Mouse (Mus musculus) forebrain, embryonic 11.5 days (tissue): ENCODE results near the gene Camk2g. TPM values are rescaled to one million over a fixed set of nuclear protein-coding genes. Genes with fewer than 3 reads are reported as not detected.

Source experiments
- ATAC-seq: fragments of 200-750 bp; cut with Nextera tagmentation; replicated peaks from 2 replicates; pipeline ENCODE4 v1.8.0; 2017; ENCODE audit warnings: moderate TSS enrichment; ENCODE audit not compliant: low FRiP score
- DNase-seq: peaks from one replicate; pipeline ENCODE4 v3.0.0-alpha.2; 2017; ENCODE audit warnings: low spot score
- H3K27ac ChIP-seq: fragments of 300-500 bp; sonication (generic); 2 replicates; pipeline ENCODE4 v1.5.1; 2014; ENCODE audit warnings: low read depth, low read length
- H3K27me3 ChIP-seq: fragments of 300-500 bp; sonication (generic); 2 replicates; pipeline ENCODE4 v1.6.1; 2014; ENCODE audit warnings: mild to moderate bottlenecking, low read length, mixed read lengths; ENCODE audit not compliant: control insufficient read depth, insufficient read depth
- H3K36me3 ChIP-seq: fragments of 300-500 bp; sonication (generic); 2 replicates; pipeline ENCODE4 v1.6.1; 2014; ENCODE audit warnings: mild to moderate bottlenecking, low read length, moderate library complexity, mixed read lengths; ENCODE audit not compliant: control insufficient read depth, insufficient read depth
- H3K4me1 ChIP-seq: fragments of 300-500 bp; sonication (generic); replicated peaks from 2 replicates; pipeline ENCODE4 v1.6.1; 2014; ENCODE audit warnings: low read length, mixed read lengths; ENCODE audit not compliant: control insufficient read depth, insufficient read depth
- H3K4me2 ChIP-seq: fragments of 300-500 bp; sonication (generic); 2 replicates; pipeline ENCODE4 v1.6.1; 2014; ENCODE audit warnings: low read depth, mild to moderate bottlenecking, low read length, moderate library complexity, mixed read lengths; ENCODE audit not compliant: severe bottlenecking
- H3K4me3 ChIP-seq: fragments of 300-500 bp; sonication (generic); 2 replicates; pipeline ENCODE4 v1.5.1; 2014; ENCODE audit warnings: low read depth, low read length
- H3K9ac ChIP-seq: fragments of 300-500 bp; sonication (generic); 2 replicates; pipeline ENCODE4 v1.6.1; 2014; ENCODE audit warnings: low read length
- H3K9me3 ChIP-seq: fragments of 300-500 bp; sonication (generic); 2 replicates; pipeline ENCODE4 v1.6.1; 2016; ENCODE audit warnings: low read length, mixed read lengths; ENCODE audit not compliant: control insufficient read depth
- WGBS: fragments of 180-500 bp; shearing (Covaris S2); extraction: QIAGEN DNeasy Blood & Tissue Kit; methylation state at CpG from one replicate; pipeline ENCODE4 v1.1.7; 2014; 5-methylcytosine and 5-hydroxymethylcytosine counted together
- polyA plus RNA-seq: library from polyadenylated mRNA; unstranded; fragments of >200 nt; fragmentation: Nextera tagmentation; extraction: Ambion mirVana; gene quantifications from 2 replicates; pipeline ENCODE4 v1.2.1, GENCODE M21; 2014

The Camk2g gene
- polyA plus RNA-seq, 1 experiment from 2014 or later = 46.8 TPM

GRCm38 (mm10) chr14:20786020-20786419 lies 7.9 kb downstream of the Camk2g start:
- H3K36me3 ChIP-seq = no peaks in the 10 kb centered on the region; the same call in 1 of the 2 replicates
- no peaks in the 10 kb centered on the region for H3K27me3 ChIP-seq
- no peak overlapping the region for H3K9ac ChIP-seq
- H3K27ac ChIP-seq = no peak overlapping the region
- DNase-seq = no peak
- H3K4me1 ChIP-seq = no peaks in the 10 kb centered on the region
- H3K4me2 ChIP-seq = no peak overlapping the region
- H3K4me3 ChIP-seq = no peak overlapping the region
- no peak for ATAC-seq
- no peaks in the 10 kb centered on the region for H3K9me3 ChIP-seq
- 91% methylated on average over 5 of the region's 5 CpGs for WGBS

GRCm38 (mm10) chr14:20785231-20785630 lies 8.7 kb downstream of the Camk2g start:
- Histone ChIP-seq H3K4me2 (no peak overlapping the region), H3K27ac (no peak overlapping the region), H3K27me3 (no peaks in the 10 kb centered on the region), H3K9ac (no peak overlapping the region), H3K36me3 (no peaks in the 10 kb centered on the region; the same call in 1 of the 2 replicates), H3K4me1 (no peaks in the 10 kb centered on the region), H3K4me3 (no peak overlapping the region), H3K9me3 (no peaks in the 10 kb centered on the region)
- DNase-seq = no peak
- no peak for ATAC-seq
- 83% methylated on average over 1 of the region's 1 CpGs for WGBS

GRCm38 (mm10) chr14:20784708-20785107 lies 9.2 kb downstream of the Camk2g start:
- ATAC-seq = no peak

GRCm38 (mm10) chr14:20783526-20783925 lies 10.4 kb downstream of the Camk2g start:
- Histone ChIP-seq H3K9me3 (no peaks in the 10 kb centered on the region), H3K36me3 (no peaks in the 10 kb centered on the region; the same call in 1 of the 2 replicates), H3K27me3 (no peaks in the 10 kb centered on the region), H3K4me3 (no peak overlapping the region), H3K4me2 (no peak overlapping the region), H3K4me1 (no peaks in the 10 kb centered on the region), H3K9ac (no peak overlapping the region), H3K27ac (no peak overlapping the region)
- no peak for ATAC-seq
- no peak for DNase-seq
- WGBS = 90% methylated on average over 6 of the region's 6 CpGs

More at GRCm38 (mm10) chr14:20784708-20785107, 9.2 kb downstream of the Camk2g start:
- H3K4me3 ChIP-seq = no peak overlapping the region
- H3K4me2 ChIP-seq = no peak overlapping the region
- no peak for DNase-seq
- no peaks in the 10 kb centered on the region; the same call in 1 of the 2 replicates for H3K36me3 ChIP-seq
- no peaks in the 10 kb centered on the region for H3K9me3 ChIP-seq
- no peaks in the 10 kb centered on the region for H3K27me3 ChIP-seq
- 86% methylated on average over 7 of the region's 7 CpGs for WGBS
- H3K27ac ChIP-seq = no peak overlapping the region
- no peaks in the 10 kb centered on the region for H3K4me1 ChIP-seq
- H3K9ac ChIP-seq = no peak overlapping the region

DNA sequence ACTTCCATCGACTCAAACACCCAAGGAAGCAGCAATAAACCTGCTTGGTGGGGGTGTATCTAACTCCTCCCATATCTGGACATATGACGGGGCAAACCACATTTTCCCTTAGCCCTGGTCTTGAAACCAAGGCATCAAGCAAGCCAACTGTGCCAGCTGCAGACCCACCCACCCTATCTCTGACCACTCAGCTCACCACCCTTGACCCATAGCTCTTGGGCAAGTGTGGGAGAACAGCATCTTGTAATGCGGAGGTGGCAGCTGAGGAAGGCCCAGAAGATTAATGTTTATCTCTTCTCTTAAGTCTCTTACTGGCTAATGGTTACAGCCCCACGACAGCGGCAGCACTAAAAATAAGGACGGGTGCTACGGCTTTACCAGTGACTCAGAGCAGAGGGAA lies 11.0 kb downstream of the Camk2g start:
- WGBS = 95% methylated on average over 7 of the region's 7 CpGs
- no peak overlapping the region for H3K4me3 ChIP-seq
- H3K27me3 ChIP-seq = no peaks in the 10 kb centered on the region
- ATAC-seq (no peak), DNase-seq (no peak)
- no peaks in the 10 kb centered on the region for H3K4me1 ChIP-seq
- no peaks in the 10 kb centered on the region; the same call in 1 of the 2 replicates for H3K36me3 ChIP-seq
- H3K4me2 ChIP-seq = no peak overlapping the region
- H3K27ac ChIP-seq = no peak overlapping the region
- no peak overlapping the region for H3K9ac ChIP-seq
- H3K9me3 ChIP-seq = no peaks in the 10 kb centered on the region

- ATAC-seq (no peak), DNase-seq (no peak)
- H3K36me3 ChIP-seq = no peaks in the 10 kb centered on the region; the same call in 1 of the 2 replicates
- H3K4me1 ChIP-seq = no peaks in the 10 kb centered on the region; the same call in 1 of the 2 replicates
- H3K9me3 ChIP-seq = no peaks in the 10 kb centered on the region
- H3K27ac ChIP-seq = no peak overlapping the region
- H3K4me3 ChIP-seq = no peak overlapping the region
- 93% methylated on average over 8 of the region's 8 CpGs for WGBS
- H3K4me2 ChIP-seq = no peak overlapping the region
- no peaks in the 10 kb centered on the region for H3K27me3 ChIP-seq
- no peak overlapping the region for H3K9ac ChIP-seq
Observed at GRCm38 (mm10) chr14:20780217-20780616, 13.7 kb downstream of the Camk2g start.

GRCm38 (mm10) chr14:20778496-20778895 lies 15.4 kb downstream of the Camk2g start:
- Histone ChIP-seq H3K4me2 (no peak overlapping the region), H3K36me3 (no peaks in the 10 kb centered on the region; the same call in 1 of the 2 replicates), H3K27ac (no peak overlapping the region), H3K9me3 (no peaks in the 10 kb centered on the region), H3K9ac (no peak overlapping the region), H3K4me1 (peaks cover 2% of the 10 kb centered on the region; the same call in 1 of the 2 replicates), H3K4me3 (no peak overlapping the region), H3K27me3 (no peaks in the 10 kb centered on the region)
- ATAC-seq = no peak
- WGBS = 92% methylated on average over 8 of the region's 8 CpGs
- DNase-seq = no peak

DNA sequence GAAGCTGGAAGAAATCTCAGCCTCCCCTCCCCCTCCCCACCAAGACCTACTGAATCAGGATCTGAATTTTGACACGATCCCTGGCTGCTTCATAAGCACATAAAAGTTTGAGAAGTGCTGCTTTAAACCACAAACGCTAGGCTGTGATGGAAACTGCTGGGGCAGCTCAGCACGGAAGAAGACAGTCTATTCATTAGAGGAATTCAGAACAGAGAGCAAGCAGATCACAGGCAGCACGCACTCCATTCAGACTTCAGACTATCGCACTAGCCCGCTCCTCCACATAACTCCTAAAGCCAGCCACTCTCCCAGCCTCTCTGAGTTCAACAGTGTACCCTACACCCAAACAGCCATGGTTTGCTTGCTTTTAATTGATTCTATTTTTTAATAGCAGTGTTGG lies 18.2 kb downstream of the Camk2g start:
- Histone ChIP-seq H3K9me3 (no peaks in the 10 kb centered on the region), H3K9ac (no peak overlapping the region), H3K4me2 (no peak overlapping the region), H3K27me3 (no peaks in the 10 kb centered on the region), H3K27ac (no peak overlapping the region; the same call in 1 of the 2 replicates), H3K4me3 (no peak overlapping the region), H3K4me1 (peaks cover 2% of the 10 kb centered on the region; the same call in 1 of the 2 replicates), H3K36me3 (no peaks in the 10 kb centered on the region; the same call in 1 of the 2 replicates)
- ATAC-seq = no peak
- WGBS = 22% methylated on average over 6 of the region's 6 CpGs
- no peak for DNase-seq

DNA sequence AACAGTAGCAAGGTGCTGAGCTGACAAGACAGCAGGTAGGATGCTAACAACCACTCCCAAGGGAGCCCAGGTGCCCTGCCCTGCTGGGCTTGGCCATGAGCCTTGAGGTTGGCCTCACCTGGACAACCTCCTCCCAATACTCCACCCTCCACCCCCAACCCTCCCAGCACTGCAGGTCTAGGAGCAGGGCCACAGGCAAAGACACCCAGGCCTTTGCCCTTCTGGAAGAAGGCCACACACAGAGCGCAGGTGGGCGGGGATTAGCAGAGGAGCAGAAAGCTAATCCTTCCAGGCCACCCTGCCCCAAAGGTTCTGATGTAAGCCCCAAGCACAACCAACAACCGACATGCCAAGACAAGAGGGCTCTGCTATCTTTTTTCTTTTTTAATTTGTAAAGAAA lies 20.5 kb downstream of the Camk2g start:
- Histone ChIP-seq H3K4me1 (peaks cover 2% of the 10 kb centered on the region; the same call in 1 of the 2 replicates), H3K36me3 (no peaks in the 10 kb centered on the region; the same call in 1 of the 2 replicates), H3K9ac (no peak overlapping the region), H3K27ac (no peak overlapping the region), H3K9me3 (no peaks in the 10 kb centered on the region), H3K27me3 (no peaks in the 10 kb centered on the region), H3K4me3 (no peak overlapping the region), H3K4me2 (no peak overlapping the region)
- no peak for DNase-seq
- WGBS = 32% methylated on average over 3 of the region's 3 CpGs
- no peak for ATAC-seq
